Mouse (Mus musculus) lung, embryonic 15.5 days (tissue): ENCODE data around the gene Zfp654. TPM values are rescaled to one million over a fixed set of nuclear protein-coding genes. Genes with fewer than 3 reads are reported as not detected.

Experiments
- ATAC-seq: fragments of 200-750 bp; cut with Nextera tagmentation; 2 replicates; pipeline ENCODE4 v1.8.0; 2017; ENCODE audit warnings: moderate number of reproducible peaks, borderline replicate concordance; ENCODE audit not compliant: low FRiP score, low TSS enrichment; ENCODE audit errors: extremely low read depth
- H3K27ac ChIP-seq: fragments of 300-500 bp; sonication (generic); 2 replicates; pipeline ENCODE4 v1.5.1; 2015; ENCODE audit warnings: moderate library complexity, mild to moderate bottlenecking, inconsistent platforms
- H3K27me3 ChIP-seq: fragments of 300-500 bp; sonication (generic); 2 replicates; pipeline ENCODE4 v1.6.1; 2015; ENCODE audit warnings: inconsistent platforms
- H3K36me3 ChIP-seq: fragments of 300-500 bp; sonication (generic); 2 replicates; pipeline ENCODE4 v1.6.1; 2015; ENCODE audit warnings: inconsistent platforms
- H3K4me1 ChIP-seq: fragments of 300-500 bp; sonication (generic); 2 replicates; pipeline ENCODE4 v1.6.1; 2015; ENCODE audit warnings: inconsistent platforms
- H3K4me2 ChIP-seq: fragments of 300-500 bp; sonication (generic); 2 replicates; pipeline ENCODE4 v1.6.1; 2015; ENCODE audit warnings: inconsistent platforms, mild to moderate bottlenecking, moderate library complexity
- H3K4me3 ChIP-seq: fragments of 300-500 bp; sonication (generic); 2 replicates; pipeline ENCODE4 v1.5.1; 2015; ENCODE audit warnings: mild to moderate bottlenecking, inconsistent platforms
- H3K9ac ChIP-seq: fragments of 300-500 bp; sonication (generic); 2 replicates; pipeline ENCODE4 v1.6.1; 2015; ENCODE audit warnings: inconsistent platforms
- H3K9me3 ChIP-seq: fragments of 300-500 bp; sonication (generic); 2 replicates; pipeline ENCODE4 v1.6.1; 2016; ENCODE audit warnings: inconsistent platforms
- WGBS: fragments of 180-500 bp; shearing (Covaris S2); methylation state at CpG from one replicate; pipeline ENCODE4 v1.1.7; 2015; 5-methylcytosine and 5-hydroxymethylcytosine counted together
- polyA plus RNA-seq: library from polyadenylated mRNA; unstranded; fragments of >200 nt; fragmentation: Nextera tagmentation; extraction: Ambion mirVana; gene quantifications from 2 replicates; pipeline ENCODE4 v1.2.1, GENCODE M21; 2015

Gene Zfp654
- polyA plus RNA-seq, 1 experiment from 2014 or later: 6.6 TPM

DNA sequence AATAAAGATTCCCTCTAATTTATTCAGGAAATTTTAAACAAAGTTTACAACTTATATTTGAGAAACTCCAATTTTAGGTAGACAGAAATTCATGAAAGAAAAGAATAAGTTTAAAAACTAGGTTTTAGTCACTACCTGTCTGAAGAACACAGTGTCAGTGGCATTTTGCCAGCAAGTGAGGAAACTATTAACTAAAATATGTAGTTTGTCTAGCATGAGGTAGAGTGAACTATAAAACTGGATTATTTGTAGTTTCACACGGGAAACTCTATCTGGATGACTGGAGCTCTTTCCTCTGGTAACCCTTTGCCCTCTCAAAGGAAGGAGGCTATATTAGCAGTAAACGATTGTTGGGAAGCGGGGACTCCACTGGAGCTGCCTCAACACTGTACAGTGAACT is 48.4 kb downstream of the Zfp654 start:
- WGBS: 75% methylated on average over 3 of the region's 3 CpGs
- Histone ChIP-seq H3K4me2 (no peak overlapping the region), H3K27ac (no peak overlapping the region), H3K36me3 (peaks cover 7% of the 10 kb centered on the region; the same call in 1 of the 2 replicates), H3K9ac (no peak overlapping the region), H3K4me1 (no peaks in the 10 kb centered on the region), H3K27me3 (no peaks in the 10 kb centered on the region), H3K4me3 (no peak overlapping the region), H3K9me3 (no peaks in the 10 kb centered on the region)
- no peak for ATAC-seq

DNA sequence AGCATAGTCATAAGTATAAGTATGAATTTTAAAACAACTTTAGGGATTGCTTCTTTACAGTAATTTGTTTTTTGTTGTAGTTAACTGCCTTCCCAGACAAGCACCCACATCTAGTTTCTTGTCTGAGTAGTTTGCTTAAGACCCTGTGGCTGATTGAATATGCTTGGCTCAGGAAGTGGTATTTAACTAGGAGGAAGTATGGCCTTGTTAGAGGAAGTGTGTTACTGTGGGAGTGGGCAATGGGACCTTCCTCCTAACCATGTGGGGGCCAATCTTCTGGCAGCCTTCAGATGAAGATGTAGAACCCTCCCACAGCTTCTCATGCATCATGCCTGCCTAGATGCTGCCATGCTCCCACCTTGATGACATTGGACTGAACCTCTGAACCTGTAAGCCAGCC is 49.8 kb downstream of the Zfp654 start:
- no peak for ATAC-seq
- Histone ChIP-seq H3K4me3 (no peak overlapping the region), H3K4me2 (no peak overlapping the region)

DNA sequence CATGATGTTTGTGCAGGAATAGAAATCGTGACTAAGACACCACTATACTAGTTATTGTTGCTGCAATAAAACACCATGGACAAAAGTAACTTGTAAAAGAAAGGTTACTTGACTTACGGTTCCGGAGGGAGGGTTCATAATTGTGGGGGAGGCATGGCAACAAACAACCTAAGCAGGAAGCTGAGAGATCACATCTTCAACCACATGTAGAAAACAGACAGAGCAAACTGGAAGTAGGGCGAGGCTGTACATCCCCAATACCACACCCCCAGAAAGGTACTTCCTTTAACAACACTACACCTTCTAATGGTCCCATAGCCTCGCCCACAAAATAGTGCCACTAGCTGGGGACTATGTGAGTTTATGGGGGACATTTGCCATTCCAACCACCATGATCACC is 51.1 kb downstream of the Zfp654 start:
- Histone ChIP-seq H3K4me1 (no peaks in the 10 kb centered on the region), H3K27me3 (no peaks in the 10 kb centered on the region), H3K36me3 (peaks cover 4% of the 10 kb centered on the region; the same call in 1 of the 2 replicates), H3K9ac (no peak overlapping the region), H3K4me2 (no peak overlapping the region), H3K4me3 (no peak overlapping the region), H3K27ac (no peak overlapping the region), H3K9me3 (no peaks in the 10 kb centered on the region)
- WGBS: 94% methylated on average over 5 of the region's 5 CpGs
- ATAC-seq: no peak

More for the DNA sequence above, 49.8 kb downstream of the Zfp654 start:
- H3K4me1 ChIP-seq: no peaks in the 10 kb centered on the region
- peaks cover 7% of the 10 kb centered on the region; the same call in 1 of the 2 replicates for H3K36me3 ChIP-seq
- no peak overlapping the region for H3K27ac ChIP-seq
- no peaks in the 10 kb centered on the region for H3K9me3 ChIP-seq
- H3K9ac ChIP-seq: no peak overlapping the region
- H3K27me3 ChIP-seq: no peaks in the 10 kb centered on the region

DNA sequence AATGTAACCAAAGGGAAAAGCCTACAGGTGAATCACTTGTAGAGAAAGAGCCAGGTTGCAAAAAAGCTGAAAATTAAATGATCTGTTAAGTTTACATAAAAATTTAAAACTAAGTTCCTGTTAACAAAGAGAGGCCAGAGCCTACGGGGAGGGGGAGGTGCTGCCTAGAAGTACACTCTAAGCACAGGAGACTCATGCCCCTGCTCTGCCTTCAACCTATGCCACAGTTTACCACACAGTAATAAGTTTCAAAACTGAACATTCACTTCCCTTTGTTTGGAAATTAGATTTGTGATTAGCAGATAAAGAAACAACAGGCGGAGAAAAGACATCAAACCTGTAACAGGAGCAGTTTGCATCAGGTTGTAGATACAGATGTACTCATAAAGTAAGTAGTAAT is 56.6 kb downstream of the Zfp654 start:
- H3K27me3 ChIP-seq: no peaks in the 10 kb centered on the region
- H3K36me3 ChIP-seq: no peaks in the 10 kb centered on the region
- no peak overlapping the region for H3K27ac ChIP-seq
- 74% methylated on average over 2 of the region's 2 CpGs for WGBS
- H3K4me3 ChIP-seq: no peak overlapping the region
- no peaks in the 10 kb centered on the region for H3K9me3 ChIP-seq
- H3K4me2 ChIP-seq: no peak overlapping the region
- no peak overlapping the region for H3K9ac ChIP-seq
- H3K4me1 ChIP-seq: no peaks in the 10 kb centered on the region
- no peak for ATAC-seq

DNA sequence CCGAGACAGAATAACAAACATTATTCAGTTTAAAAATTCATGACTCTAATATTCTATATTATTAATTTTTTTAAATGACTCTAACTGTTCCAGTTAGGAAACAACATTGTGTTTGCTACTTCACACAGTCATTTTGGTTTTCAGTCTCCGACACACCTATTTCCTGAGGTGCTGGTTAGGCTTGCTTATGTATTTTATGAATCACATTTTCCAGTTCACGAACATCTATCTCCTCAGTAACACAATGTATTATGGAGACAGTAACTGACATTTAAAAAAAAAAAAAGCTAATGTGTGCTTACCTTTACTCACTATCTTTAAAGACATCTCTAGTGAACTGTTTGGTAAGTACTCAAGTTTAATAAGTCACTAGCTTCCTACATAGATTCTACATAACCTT is 61.7 kb downstream of the Zfp654 start:
- 94% methylated on average over 3 of the region's 3 CpGs for WGBS
- no peak overlapping the region for H3K27ac ChIP-seq

DNA sequence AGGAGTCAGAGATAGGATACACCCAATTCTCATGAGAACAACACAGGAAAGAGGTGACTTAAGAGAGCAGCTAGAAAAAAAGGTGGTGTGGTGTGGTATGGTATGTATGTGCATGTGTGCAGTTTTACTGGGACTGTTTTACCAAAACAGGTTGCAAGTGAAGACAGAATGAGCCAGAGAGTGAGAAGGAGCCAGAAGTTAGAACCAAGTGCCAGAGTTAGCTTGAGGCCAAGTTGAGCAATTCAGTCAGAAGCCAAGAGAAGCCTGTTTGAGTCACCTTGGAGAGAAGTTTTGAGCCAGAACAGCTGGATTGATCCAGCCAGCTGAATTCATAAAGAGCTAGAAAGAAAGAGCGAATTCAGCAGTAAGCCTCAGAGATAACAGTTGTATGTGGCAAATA is 75.9 kb downstream of the Zfp654 start:
- no peak overlapping the region for H3K9ac ChIP-seq
- WGBS: 81% methylated on average over 1 of the region's 1 CpGs
- H3K36me3 ChIP-seq: no peaks in the 10 kb centered on the region; the same call in 1 of the 2 replicates
- H3K4me2 ChIP-seq: no peak overlapping the region
- H3K4me3 ChIP-seq: no peak overlapping the region
- H3K4me1 ChIP-seq: no peaks in the 10 kb centered on the region
- ATAC-seq: no peak
- H3K27ac ChIP-seq: no peak overlapping the region
- H3K27me3 ChIP-seq: no peaks in the 10 kb centered on the region
- no peaks in the 10 kb centered on the region for H3K9me3 ChIP-seq

More for the DNA sequence above, 61.7 kb downstream of the Zfp654 start:
- Histone ChIP-seq H3K9me3 (no peaks in the 10 kb centered on the region), H3K36me3 (peaks cover 9% of the 10 kb centered on the region; the same call in 1 of the 2 replicates), H3K4me2 (no peak overlapping the region), H3K4me3 (no peak overlapping the region), H3K9ac (no peak overlapping the region), H3K27me3 (no peaks in the 10 kb centered on the region), H3K4me1 (no peaks in the 10 kb centered on the region)
- no peak for ATAC-seq

DNA sequence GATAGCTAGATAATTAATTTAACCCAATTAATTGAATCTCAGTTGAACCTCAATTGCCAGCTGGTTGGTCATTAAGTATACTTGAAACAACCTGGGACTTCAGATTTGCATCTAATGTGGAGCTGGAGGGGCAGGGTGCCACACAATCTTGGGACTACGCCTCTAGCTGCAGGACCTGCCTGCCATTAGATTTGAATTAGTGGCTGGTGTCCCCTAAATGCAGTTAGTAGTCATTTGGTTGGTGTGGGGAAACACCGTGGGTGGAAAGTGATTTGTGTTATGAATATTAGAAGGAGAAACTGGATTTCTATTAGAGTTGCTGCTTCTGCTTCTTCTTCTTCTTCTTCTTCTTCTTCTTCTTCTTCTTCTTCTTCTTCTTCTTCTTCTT is 80.0 kb downstream of the Zfp654 start:
- Histone ChIP-seq H3K4me3 (peak overlapping the region; percentile 91), H3K27me3 (no peaks in the 10 kb centered on the region), H3K27ac (peak overlapping the region; percentile 84), H3K9me3 (no peaks in the 10 kb centered on the region), H3K9ac (no peak overlapping the region; the same call in 1 of the 2 replicates), H3K4me2 (peak overlapping the region; percentile 50), H3K4me1 (peaks cover 4% of the 10 kb centered on the region), H3K36me3 (peaks cover 5% of the 10 kb centered on the region)
- ATAC-seq: no peak
- WGBS: 89% methylated on average over 2 of the region's 2 CpGs

DNA sequence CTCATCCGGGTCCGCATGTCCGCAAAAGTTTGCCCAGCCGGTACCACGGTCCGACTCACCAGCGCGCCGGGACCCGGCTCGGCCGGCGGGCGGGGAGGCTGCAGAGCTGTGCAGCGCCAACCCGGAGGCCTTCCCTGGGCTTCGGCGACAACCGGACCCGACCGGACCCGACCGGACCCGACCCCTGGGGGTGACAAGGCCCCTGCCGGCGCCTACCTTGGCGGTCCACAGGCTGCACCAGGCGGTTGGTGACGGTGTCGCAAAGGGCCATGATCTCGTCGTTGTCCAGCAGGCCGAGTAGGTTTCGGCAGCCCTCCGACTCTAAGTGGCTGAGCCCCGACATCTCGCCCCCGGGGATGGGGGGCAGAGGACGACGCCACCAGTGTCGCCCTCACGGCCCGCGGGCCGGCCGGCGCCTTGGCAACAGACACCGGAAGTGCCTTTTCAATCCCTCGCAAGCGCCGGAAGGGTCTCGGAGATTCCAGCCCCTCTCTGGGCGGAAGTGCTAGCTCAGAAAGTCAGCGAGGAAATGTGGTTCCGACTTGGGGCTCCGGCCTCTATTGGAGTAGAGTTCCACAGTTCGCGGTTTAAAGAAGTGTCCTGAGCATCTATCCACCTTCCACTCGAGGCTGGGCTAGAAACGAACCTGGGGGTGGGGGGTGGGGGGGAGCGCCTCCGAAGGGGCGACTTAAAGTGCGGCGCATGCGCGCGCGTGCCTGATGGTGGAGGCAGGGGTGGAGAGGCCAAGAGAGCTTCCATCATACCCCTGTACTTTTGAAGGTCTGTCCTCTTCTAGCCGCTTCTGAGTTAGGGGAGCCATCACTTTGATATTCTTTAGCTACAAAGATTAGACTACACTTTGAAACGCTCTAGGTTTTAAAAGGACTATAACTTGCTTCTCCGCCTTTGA is 80.7 kb downstream of the Zfp654 start, which contains the start of gene 4930453N24Rik:
TSS of gene 4930453N24Rik (minus strand) at position 641 of the 910 bp plus-strand sequence.
- peak; percentile 94 for ATAC-seq
- Histone ChIP-seq H3K27ac (peak within 1 kb of the TSS; percentile 84), H3K4me1 (peaks cover 4% of the 10 kb centered on the region), H3K36me3 (peaks cover 12% of the 10 kb centered on the region), H3K9me3 (no peaks in the 10 kb centered on the region), H3K4me3 (peak within 1 kb of the TSS; percentile 91), H3K9ac (peak within 1 kb of the TSS; percentile 84), H3K27me3 (no peaks in the 10 kb centered on the region), H3K4me2 (peak within 1 kb of the TSS; percentile 50)
- 2% methylated on average over 70 of the region's 72 CpGs for WGBS

DNA sequence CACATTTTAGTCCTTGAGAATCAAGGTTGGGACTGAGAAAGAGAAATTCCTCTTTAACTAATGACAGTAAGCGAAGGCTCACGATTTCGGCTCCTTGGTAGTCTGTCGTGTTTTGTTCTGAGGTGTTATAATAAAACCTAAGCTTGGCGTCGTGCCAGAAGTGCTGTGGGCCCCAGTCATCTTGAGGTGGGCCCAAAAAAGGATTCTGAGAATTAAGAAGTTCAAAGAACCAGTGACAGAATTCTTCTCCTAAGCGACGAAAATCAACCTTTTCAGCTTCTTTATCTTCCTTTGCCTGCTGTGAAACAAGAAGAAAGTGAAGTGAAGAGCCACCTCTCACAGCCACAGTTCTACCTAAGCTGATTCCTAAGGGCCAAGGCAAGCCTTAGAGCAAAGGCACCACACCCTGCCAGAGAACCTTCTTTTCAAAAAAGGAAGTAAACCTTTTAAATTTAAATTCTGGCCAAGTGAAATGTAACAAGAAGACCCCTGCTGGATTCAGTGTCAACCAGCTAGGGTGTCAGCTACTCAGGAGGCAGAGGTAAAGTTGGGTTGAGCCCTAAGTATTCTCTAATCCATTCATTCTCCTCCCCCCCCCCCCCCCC is 84.7 kb downstream of the Zfp654 start:
- Histone ChIP-seq H3K9me3 (0 out of 2 replicates have a peak, but pooled peaks cover 9% of the 10 kb centered on the region), H3K4me3 (no peak overlapping the region), H3K9ac (no peak overlapping the region), H3K27ac (no peak overlapping the region), H3K36me3 (peaks cover 36% of the 10 kb centered on the region), H3K4me2 (no peak overlapping the region), H3K4me1 (peaks cover 4% of the 10 kb centered on the region), H3K27me3 (no peaks in the 10 kb centered on the region)
- ATAC-seq: no peak
- WGBS: 83% methylated on average over 8 of the region's 8 CpGs

DNA sequence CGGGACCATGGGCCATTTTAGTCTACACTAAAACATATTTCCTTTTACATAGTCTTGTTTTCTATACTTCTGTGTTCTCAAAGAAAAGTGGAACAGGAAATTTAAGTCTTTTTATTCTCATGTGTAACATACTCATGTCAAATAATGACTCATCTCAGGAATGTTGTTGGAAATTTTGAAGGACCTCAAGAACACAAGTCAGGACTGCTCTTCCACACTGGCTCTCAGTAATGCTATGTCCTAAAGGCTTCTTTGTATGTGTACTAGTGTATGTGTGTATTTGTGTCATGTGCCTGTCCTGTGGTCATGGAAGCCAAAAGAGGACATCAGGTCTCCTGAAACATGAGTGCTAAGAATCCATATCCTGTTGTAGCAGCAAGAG is 92.2 kb downstream of the Zfp654 start:
- Histone ChIP-seq H3K4me3 (no peak overlapping the region), H3K4me2 (no peak overlapping the region), H3K9me3 (0 out of 2 replicates have a peak, but pooled peaks cover 9% of the 10 kb centered on the region), H3K4me1 (peaks cover 14% of the 10 kb centered on the region), H3K36me3 (peaks cover 17% of the 10 kb centered on the region), H3K27ac (peak overlapping the region; percentile 64), H3K9ac (no peak overlapping the region), H3K27me3 (no peaks in the 10 kb centered on the region)
- WGBS: 43% methylated on average over 1 of the region's 1 CpGs
- no peak for ATAC-seq

DNA sequence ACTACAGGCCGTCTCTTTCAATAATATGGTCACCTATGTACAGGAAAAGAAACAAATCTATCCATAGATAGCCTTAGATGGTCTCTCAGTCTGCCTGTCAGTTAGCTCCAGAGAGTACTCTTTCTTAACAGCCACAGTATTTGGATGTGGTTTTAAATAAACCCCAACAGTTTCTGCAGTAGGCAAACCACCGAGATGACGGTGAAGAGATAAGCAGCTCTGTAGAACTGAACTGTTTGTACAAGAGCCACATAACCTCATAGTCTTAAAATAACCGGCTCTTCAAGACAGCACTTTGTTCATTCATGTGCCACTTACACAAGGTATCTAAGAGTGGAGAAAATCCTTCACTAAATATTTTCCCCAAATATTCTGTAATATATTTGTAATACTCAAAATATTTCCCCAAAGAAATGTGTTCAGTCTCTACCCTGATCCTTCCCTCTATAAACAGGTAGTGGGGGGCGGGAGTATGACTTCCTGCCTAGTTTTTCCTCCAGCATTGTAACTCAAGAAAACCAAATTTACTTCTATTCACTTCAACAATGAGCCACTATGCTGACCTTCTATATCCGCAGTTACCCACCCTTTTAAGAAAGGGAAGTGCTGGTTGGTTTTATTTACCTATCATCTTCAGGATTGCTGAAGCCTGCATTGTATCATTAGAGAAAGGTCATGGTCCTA is 92.7 kb downstream of the Zfp654 start:
- Histone ChIP-seq H3K4me3 (no peak overlapping the region), H3K9me3 (0 out of 2 replicates have a peak, but pooled peaks cover 9% of the 10 kb centered on the region), H3K4me2 (no peak overlapping the region), H3K4me1 (peaks cover 14% of the 10 kb centered on the region), H3K27ac (peak overlapping the region; percentile 64), H3K36me3 (peaks cover 14% of the 10 kb centered on the region), H3K9ac (no peak overlapping the region), H3K27me3 (no peaks in the 10 kb centered on the region)
- WGBS: 35% methylated on average over 6 of the region's 6 CpGs
- ATAC-seq: no peak
